Mouse (Mus musculus) right cerebral cortex, adult 18-20 months (tissue): Measurements from ENCODE around the gene Mrps6.
"Not testable (repeated sequence)": the region's sequence is repeated elsewhere in the genome, so short reads cannot be mapped to it uniquely, and the experiment has no call there.

Experiments
- DNase-seq: peaks from one replicate; pipeline ENCODE4 v3.0.0; 2022; ENCODE audit warnings: mixed read lengths

The Mrps6 gene

DNA sequence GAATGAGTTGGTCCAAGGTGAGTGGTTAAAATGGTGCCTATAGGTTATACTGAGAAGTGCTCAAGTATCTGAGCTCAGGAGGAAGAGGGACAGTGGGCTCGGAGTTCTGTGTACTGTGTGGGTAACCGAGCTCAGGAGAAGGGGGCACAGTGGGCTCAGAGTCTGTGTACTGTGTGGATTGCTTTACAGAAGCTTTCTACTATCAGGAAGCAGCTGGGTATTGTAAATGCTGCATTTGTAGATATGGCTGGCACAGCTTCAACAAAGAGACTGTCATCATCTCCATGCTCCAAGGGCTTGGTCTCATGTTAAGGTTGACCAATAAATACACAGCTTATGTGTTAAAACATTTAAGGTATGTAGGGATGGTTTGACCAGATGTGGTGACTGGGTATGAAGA is 6.7 kb downstream of the Mrps6 start:
- DNase-seq, result no peak

DNA sequence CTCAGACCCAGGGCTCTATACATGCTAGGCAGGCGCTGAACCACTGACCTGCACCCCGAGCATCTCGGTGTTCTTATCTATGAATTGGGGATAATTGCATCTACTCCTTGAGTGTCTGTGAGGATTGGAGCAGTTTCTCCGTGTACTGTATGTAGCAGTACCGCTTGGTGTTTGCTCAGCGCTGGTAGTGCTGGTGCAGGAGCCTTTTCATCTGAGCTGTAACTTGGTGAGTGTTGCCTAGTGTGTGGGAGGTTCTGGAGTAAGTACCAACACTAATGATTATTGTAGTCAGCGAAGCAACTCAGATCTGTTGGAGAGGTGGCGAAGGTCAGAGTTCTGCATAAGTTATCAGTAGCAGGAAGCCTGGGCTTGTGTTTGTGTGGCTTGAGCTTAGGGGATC is 12.3 kb downstream of the Mrps6 start:
- DNase-seq, result peak; percentile 14

DNA sequence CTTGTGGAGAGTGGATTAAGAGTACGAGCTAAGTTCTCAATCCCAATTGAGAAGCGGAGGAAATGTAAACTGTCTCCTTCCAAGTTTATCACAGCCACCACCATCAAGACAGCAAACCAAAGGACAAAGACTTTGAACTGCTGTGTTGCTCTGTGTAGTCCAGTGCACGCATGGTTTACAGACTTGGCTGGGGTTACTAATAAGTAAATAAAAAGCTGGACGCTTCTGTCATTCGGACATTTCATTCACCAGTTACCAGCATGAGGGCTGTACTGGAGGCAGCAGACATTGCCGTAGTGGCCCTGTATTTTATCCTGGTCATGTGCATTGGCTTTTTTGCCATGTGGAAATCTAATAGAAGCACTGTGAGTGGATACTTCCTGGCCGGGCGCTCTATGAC is 18.7 kb downstream of the Mrps6 start:
- DNase-seq, result no peak

DNA sequence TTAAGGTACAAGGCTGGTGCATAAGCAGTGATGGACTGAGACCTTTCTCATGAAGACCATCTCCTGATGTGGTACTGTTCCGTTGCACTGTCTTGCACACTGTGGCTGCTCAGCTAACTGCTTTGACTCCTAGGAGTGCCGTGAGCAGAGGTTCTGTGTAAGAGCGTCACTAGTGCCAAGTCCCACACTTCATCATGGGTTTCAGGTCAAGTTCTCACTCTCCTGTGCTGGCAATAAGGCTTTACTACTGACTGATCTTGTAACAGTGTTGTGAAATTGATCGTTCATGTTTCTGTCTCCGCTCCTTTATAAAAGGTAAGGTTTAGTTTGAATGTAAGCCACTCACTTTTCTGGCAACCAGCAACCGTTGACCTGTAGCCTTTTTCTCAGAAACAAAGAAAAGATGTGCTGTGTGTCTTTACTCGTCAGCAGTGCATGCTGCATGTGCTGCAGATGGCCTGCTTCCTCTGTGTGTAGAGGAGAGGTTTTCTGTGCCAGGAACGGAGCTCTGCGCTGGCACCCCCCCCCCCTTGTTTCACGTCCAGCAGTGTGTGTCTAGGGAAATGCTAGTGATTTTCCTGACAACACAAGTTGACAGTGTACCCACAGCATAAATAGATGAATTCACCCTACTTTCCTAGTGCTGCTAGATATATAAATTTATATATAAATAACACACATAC is 25.8 kb downstream of the Mrps6 start:
- DNase-seq, result no peak

DNA sequence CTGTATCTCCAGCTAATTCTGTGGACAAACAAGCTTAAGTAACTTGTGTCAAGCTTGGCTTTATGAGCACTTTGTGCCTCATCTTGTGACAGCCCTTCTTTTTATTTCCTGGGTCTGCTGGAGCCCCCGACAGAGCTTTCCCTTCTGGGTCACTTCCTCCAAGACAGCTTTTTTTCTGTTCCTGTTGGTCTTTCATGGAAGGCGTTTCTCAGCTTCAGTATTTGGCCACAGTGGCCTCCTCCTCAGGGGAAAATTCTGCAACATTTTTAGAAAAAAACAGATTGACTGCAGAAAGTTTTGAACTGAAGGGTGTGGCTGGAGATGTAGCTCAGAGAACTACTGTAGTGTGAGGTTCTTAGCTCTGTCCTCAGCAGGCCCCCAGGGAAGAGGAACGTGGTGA is 31.2 kb downstream of the Mrps6 start:
- no peak for DNase-seq

DNA sequence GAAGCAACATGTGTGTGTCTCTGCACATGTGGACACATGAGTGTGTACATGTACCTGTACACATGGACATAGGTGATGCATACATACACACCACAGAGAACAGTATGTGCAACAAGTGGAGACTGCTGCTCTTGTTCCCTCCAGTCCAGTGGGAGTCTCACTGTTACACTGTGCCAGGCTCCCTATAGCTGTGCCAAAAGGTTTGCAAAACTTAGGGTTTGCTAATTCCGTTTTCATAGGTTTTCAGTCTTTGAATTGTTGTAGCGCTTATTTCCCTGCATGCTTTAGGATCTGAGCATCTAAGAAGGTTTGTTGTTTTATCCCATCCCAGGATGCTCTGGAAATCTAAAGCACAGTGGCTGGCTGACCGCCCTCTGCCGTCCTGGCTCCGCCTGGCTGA is 33.8 kb downstream of the Mrps6 start:
- no peak for DNase-seq

DNA sequence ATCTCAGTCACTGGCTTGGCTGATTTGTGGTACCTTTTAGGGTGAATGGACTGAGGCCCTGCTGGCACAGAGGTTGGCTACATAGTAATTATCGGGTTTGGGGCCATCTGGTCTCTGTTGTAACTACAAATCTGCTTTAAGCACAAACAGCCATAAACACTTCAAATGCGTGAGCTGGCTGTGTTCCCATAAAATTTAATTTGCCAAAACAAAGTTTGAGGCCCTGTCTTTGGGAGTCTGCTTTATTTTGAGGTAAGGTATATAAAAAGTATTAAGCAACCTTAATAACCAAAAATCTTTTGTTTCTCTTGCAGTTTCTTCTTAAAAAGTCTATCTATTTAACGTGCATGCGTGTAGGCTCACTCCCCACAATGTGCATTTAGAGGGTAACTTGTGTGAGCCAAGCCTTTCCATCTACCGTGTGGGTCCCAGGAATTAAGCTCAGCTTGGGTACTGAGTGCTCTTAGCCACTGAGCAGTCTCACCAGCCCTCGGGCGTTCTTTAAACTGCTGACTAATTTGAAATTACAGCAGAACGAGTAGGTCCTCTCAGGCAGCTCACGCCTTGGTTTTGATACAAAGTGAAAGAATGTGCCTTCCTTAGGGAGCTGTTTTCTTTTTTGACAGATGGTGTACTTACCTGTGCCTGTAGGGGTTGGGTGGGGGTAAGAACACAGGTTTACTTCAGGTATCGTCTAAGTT is 40.4 kb downstream of the Mrps6 start:
- no peak for DNase-seq

DNA sequence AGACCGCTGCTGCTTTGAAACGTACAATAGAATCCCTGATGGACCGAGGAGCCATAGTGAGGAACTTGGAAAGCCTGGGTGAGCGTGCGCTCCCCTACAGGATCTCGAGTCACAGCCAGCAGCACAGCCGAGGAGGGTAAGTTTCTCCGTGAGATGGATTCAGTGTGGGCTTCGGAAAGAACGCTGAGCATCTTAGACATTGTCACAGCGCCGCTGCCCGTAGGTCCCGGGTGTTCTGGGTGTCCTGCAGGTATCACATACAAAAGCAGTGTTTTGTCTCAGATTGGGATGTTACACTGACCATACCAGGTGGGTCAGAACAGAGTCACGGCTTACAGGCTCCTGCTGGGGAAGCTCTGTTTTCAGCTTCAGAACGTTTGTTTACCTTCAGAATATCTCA is 41.5 kb downstream of the Mrps6 start:
- no peak for DNase-seq

DNA sequence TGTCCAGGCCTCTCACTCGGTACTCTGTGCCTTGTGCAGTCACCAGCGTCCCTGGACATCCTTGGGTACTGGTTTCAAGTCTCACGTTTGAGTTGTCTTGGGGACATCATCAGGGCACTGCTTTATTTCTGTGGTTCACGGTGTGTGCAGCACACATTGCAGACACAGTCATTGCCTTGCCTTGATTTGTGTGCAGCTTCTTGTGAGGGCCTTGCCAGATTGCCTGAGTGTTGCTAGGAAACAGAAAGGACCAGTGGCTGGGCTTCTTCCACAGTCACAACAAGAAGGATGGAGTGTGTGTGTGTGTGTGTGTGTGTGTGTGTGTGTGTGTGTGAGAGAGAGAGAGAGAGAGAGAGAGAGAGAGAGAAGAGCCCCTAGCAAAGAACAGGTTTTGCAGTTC is 42.0 kb downstream of the Mrps6 start:
- DNase-seq, result peak; percentile 35

DNA sequence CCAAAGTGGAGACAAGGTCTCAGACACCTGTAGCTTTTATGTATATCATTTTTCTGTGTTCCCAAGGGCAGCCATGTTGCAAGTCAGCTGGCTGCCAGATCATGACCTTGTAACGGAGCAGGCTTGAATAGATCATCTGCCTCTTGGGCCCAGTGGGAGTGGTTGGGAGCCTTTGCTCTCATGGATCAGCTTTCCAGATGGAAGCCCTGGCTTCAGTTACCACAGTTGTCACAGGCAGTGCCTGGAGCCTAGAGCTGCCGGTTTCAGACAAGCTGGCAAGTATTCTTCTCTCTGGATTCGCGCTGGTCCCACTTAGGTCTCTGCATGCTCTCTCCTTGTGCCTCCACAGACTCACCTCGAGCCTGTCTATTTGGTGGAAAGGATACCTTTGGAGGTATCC is 44.0 kb downstream of the Mrps6 start:
- no peak for DNase-seq

DNA sequence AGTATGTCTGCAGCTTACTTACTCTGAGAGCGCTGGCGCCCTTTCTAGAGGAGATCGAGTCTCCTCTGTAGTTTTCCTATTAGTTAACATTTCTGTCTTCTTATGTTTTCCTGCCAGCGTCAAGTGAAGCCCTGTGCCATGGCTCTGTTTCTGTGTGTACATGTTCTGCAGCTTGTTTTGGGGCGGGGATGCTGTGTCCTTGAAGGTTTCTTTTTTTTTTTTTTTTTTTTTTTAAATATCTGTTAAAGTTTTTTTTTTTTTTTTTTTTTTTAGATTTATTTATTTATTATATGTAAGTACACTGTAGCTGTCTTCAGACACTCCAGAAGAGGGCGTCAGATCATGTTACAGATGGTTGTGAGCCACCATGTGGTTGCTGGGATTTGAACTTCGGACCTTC is 44.9 kb downstream of the Mrps6 start:
- not testable (repeated sequence) for DNase-seq

DNA sequence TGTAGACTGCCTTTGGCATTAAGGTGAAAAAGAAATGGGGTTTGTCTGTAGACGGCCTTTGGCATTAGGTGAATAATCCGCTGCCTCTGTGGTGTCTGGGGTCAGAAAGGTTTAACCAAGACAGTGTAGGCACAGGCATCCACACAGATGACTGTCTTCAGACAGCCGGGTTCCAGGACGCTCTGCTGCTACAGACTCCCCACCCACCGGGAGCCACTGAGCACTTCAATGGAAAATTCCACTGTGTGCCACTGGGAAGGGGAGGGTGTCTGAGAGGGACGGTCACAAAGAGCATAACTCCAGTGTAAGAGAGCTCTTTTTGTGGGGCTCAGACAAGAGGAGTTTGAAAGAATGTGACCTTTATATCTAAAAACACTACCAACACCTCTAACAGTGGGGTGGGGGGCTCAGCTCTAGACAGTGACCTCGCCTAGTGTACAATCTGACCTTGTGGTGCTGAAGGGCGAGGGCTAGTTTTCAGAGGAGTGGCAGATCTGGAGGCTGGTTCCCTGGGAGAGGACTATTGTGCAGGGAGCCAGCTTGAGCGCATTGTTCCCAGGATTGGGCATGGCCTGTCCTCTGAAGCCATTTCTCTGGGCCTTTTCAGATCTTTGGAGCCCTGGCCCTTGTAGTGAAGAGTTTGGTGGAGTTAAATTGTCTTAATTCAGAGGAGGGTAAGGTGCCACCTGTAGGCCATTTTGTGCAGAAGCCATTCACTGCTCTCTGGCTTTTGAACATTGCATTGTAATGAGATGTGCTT is 45.7 kb downstream of the Mrps6 start:
- peak; percentile 65 for DNase-seq

DNA sequence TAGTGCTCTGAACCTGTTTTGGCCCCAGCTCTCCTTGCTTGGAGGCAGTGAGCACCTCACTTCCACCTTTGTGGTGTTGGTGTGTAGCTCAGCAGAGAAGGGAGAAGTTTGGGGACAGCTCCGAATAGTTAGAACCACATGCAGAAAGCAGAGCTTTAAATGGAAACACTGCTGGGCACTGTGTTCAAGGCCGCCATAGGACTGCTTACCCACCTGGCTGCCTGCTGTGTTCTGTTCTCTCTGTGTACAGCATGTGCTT is 46.2 kb downstream of the Mrps6 start:
- DNase-seq, result no peak

DNA sequence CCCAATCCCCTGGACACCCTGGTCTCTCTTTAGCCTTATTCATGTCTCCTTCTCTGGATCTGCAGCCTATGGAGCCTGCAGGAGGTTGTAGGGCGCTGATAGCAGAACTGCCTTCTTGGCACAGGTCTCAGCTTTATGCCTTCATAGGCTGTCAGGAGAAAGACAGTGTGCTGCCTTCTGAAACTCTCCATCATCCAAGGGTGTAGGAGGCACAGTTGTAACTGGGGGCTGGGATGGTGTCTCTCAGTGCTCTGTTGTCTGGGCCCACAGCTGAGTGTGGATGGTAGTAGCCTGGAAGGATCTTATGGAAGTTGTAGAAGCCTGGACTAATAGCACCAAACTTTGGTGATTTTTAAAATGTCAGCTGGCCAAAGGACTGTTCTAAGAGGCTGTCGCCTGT is 46.9 kb downstream of the Mrps6 start:
- DNase-seq, result peak; percentile 27

DNA sequence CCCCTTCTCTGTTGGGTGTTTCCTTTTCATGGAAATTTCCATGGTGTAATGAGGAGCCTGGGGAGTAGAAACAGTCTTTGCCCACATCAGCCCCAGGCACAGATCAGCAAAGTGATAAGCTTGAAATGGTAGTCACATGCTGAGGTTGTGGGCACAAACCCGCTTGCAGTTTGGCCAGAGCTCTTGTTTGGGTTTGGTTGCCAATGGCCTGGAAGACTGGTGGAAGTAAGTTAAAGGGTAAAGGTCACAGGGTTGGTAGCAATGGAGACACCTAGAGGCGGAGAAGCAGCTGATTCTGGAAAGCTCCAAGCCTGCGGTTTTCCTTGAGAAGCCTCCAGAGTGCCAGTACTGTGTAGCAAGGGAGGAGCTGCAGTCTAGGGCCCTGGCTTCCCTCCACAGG is 47.6 kb downstream of the Mrps6 start:
- no peak for DNase-seq

DNA sequence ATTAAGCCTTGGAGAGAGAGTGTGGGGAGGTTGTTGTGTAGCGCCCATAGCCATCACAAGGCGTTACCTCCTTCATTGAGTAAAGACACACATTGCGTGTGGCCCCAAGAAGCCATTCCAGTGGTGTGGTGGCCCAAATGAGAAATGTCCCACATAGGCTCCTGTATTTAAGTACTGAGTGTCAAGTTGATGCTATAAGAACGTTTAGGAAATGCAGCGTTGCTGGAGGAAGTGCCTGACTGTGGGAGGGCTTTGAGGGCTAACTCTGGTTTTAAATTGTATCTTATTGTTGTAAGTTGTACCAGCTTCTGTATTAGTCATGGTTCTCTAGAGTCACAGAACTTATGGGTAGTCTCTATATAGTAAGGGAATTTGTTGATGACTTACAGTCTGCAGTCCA is 49.3 kb downstream of the Mrps6 start:
- DNase-seq, result no peak

DNA sequence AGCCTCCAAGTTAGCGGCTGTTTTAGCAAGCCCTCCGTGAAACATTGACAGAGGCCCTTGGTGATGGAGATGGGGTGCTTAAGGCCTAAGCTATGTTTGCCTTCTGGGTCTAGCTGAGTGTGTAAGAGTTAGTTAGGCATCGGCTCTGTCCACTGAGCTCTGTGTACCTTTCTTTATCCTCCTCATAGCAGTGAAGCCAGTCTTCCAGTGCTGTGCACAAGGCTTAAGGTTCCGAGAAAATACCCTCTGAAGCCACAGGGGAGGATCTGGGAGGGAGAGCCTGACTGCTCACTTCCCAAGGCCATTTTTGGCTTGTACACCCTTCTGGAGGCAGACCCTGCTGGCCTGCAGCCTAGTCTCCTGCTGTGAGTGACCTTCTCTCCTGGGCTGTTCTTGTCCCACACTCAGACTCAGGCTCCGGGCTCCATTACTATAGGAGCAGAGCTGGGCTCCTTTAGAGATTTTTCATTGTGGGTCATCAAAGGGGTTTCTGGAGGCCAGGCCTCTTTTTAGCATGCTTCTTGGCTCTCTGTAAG is 56.7 kb downstream of the Mrps6 start:
- DNase-seq, result no peak

DNA sequence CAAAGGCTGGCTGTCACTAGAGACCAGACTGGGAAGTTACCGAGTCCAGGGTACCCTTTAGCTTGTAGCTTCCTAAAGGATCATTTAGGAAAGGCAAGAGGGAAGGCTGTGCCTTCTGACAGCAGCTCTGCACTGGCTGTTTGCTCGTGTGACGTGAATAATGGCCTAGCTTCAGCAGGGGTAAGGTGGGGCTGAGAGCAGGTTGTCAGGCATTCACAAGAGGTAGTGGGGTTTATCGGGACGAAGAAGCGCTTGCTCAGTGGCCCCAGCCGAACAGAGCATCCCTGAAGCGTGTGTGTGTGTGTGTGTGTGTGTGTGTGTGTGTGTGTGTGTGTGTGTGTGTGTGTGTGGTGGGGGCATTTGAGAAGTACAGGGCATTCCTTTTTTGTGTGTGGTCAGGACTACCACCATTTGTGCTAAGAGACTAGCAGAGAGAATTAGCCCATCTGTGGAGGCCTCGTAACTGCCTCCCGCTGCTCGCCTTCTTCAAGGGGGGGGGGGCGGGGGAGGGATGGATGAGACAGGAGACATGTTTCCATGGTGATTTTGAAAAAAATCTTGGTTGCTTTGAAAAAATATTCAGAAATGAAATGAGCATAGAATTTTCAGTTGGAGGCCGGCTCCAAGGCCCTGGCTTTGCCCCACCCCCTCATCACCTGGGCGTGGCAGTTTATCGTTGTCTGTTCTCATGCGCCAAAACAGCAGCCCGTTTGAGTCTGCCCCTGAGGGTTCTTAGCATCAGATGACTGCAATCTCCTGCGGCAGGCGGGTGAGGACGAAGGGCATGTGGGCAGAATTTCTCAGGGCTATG is 57.7 kb downstream of the Mrps6 start:
- DNase-seq, result peak; percentile 73

DNA sequence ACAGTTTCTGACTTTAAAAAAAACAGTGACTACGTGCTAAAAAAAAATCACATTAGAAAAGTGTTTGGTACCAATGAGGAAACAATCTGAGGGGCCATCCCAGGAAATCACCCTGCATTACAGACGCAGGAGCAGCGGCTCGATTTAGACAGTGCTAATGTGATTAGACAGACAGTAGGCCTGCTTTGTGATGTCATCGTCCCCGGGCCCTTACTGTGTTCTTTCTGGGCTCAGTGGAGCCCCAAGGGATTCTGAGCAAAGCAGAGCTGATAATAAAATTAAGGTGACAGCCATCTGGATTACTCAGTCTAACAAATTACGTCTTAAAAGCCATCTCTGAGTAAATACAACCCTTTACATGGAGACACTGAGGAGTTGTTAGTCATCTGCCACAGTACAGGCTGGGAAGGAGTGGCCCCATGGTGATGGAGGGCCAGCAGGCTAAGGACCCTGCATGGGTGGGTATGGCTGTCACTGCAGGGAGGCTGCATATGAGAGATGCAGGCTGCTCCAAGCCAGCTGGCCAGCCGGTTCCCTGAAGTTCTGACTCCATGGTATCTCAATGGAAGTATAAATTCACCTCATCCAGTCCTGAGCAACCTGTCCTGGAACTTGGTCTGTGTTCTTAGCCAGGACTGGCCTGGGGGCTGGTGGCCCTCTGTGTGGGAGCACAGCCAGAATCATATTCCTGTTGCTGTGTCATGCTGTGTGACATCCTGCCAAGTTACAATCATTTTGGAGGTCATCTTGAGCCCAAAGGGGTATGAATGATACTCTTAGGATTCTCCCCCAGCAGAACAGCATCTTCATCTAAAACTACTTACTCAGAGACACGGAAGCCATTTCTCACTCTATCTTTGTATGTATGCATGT is 59.5 kb downstream of the Mrps6 start:
- no peak for DNase-seq

DNA sequence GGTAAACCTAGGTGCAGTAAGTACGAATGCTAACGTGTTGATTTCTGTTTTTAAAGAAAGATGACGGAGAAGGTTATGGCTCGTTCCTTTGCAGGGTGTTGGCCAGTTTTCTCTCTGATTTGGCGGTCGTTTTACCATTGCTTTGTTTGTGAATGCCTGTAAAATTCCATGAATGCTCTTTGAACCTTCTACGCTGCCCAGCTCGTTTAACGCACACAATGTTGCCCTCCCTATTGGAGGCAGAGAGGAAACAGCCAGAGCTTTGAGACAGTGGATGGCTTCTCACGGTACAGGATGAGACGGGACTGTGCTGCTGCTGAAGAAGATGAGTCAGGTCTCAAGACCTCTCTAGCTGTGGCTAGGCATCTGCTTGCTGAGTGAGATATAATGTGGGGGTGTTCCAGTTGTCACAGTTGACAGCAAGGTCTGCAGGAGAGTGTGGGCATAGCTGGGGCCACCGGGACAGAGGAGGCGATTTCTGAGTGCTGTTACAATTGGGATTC is 61.0 kb downstream of the Mrps6 start:
- no peak for DNase-seq

DNA sequence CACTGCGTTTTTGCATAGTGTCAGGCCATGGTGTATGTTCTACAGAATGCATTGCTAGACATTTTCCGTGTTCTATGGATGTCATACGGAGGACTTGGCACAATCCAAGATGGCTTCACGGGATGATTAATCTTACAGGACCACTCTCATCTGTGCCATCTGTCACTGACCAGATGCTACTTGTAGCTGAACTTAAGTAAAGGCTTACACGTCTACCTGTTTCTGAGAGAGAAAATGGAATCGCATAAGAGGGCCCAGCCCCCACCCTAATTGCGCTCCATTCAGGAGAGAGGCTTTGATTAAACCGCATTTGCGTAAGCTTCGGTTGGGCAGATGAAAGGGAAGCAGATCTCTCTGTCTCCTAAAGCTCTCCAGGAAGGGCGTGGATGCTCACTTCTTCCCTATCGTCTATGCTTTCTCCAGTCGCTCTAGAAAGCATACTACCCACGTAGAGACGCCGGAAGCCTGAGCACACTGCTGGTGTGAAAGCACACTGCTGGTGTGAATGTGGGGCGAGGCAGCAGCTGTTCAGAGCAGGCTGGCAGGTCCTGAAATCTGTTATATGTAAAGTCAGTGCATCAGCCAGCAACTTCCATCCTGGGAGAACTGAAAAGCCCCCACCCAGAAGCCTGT is 62.9 kb downstream of the Mrps6 start:
- DNase-seq, result peak; percentile 68

DNA sequence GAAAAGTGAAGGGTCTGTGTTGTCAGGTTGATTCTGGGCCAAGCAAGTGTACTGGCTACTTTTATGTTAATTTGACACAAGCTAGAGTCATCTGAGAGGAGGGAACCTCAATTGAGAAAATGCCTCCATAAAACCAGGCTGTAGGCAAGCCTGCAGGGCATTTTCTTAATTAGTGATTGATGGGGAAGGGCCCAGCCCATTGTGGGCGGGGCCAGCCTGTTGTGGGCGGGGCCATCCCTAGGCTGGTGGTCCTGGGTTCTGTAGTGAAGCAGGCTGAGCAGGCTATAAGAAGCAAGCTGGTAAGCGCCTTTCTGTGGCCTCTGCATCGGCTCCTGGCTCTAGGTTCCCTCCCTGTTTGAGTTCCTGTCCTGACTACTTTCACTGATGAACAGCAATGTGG is 69.2 kb downstream of the Mrps6 start:
- no peak for DNase-seq
